9 mouse cellular contexts compared by ENCODE assay signal in genomic region chr4:57434705-57435360, GRCm38 (mm10). TPM values are rescaled to one million over a fixed set of nuclear protein-coding genes. Genes with fewer than 3 reads are reported as not detected.
A peak's percentile ranks its signal among the peaks of the same experiment; 100 is the strongest.
DNase-seq lines count a peak whose midpoint lies in the region; ATAC-seq lines count a peak whose summit lies in the region.
"Had no signal": no experiment of that assay in that cellular context is flagged by ENCODE, and none has a peak within 500 bp of the region (broad histone marks: within the 10 kb centered on the region; RNA-seq: fewer than 3 reads in every experiment).

No protein-coding gene starts in this region.

- peaks cover 3% of the 10 kb centered on the region; the same call in 1 of the 2 replicates for H3K4me1 ChIP-seq in neural tube, embryonic 14.5 days (ENCODE audit: control insufficient read depth, insufficient read depth, low read length)

- ATAC-seq in neural tube, embryonic 14.5 days (ENCODE audit: low read depth): peak; percentile 9

- DNase-seq in embryo, embryonic 10.5 days (ENCODE audit: low spot score): peak; percentile 13
- DNase-seq in embryo, embryonic 11 days: no peak
- DNase-seq in right cerebral cortex, adult 18-20 months: peak; percentile 10
- DNase-seq in right cerebral cortex, postnatal 14 days: no peak
- DNase-seq in layer of hippocampus, postnatal 10 days (ENCODE audit: low spot score in 2 of 2): peak; percentile 34 to 41
- no peak for DNase-seq in ovary, adult 18-20 months (ENCODE audit: low spot score)
- no peak for DNase-seq in urinary bladder, postnatal 25 days (ENCODE audit: low spot score)

- H3K9ac ChIP-seq in neural tube, embryonic 14.5 days (replicated peaks; ENCODE audit: low read depth, low read length): peak overlapping the region; percentile 82

- no peaks in the 10 kb centered on the region for H3K9me3 ChIP-seq in neural tube, embryonic 14.5 days (ENCODE audit: control insufficient read depth, low read length)

- H3K4me3 ChIP-seq in neural tube, embryonic 14.5 days (ENCODE audit: low read depth, low read length): peak overlapping the region; percentile 74

- H3K27ac ChIP-seq in neural tube, embryonic 14.5 days (ENCODE audit: low read depth, low read length): peak overlapping the region; percentile 90

- peak overlapping the region; percentile 59 for H3K4me2 ChIP-seq in neural tube, embryonic 14.5 days (ENCODE audit: low read depth, low read length)

- WGBS in neural tube, embryonic 14.5 days: 11% methylated on average over 19 of the region's 19 CpGs

- no peaks in the 10 kb centered on the region for H3K27me3 ChIP-seq in neural tube, embryonic 14.5 days (ENCODE audit: control insufficient read depth, insufficient read depth, low read length)

- H3K36me3 ChIP-seq in neural tube, embryonic 14.5 days (ENCODE audit: control insufficient read depth, insufficient read depth, low read length): no peaks in the 10 kb centered on the region

RNA-seq across cellular contexts. Expression of gene Palm2, which starts 0.8 kb away (rescaled TPM):
- total RNA-seq in layer of hippocampus, postnatal 10 days (2021): 10 to 100 TPM; 45.6 to 56.3 TPM
- 10.6 and 18.3 TPM in 2 replicates for polyA plus RNA-seq in neural tube, embryonic 14.5 days (2014; fragmentation: Nextera tagmentation; extraction: Ambion mirVana)
- total RNA-seq: neutrophil, adult 5-6 weeks had no signal

Comparison
In these comparisons a context has a peak if more than half of its experiments do, and no peak if none do; other contexts are left out.
1. DNase-seq: peak in embryo, embryonic 10.5 days (single experiment), right cerebral cortex, adult 18-20 months (single experiment) and layer of hippocampus, postnatal 10 days (2 of 2); none in embryo, embryonic 11 days (single experiment), right cerebral cortex, postnatal 14 days (single experiment), ovary, adult 18-20 months (single experiment) and urinary bladder, postnatal 25 days (single experiment).